Mouse (Mus musculus) cerebellum, postnatal 36 days (tissue): ENCODE measurements around the gene Ddx19b.
A peak's percentile ranks its signal among the peaks of the same experiment; 100 is the strongest.
"Not testable (repeated sequence)": the region's sequence is repeated elsewhere in the genome, so short reads cannot be mapped to it uniquely, and the experiment has no call there.

ENCODE experiments used
- DNase-seq, 2 experiments: peaks; one replicate each; pipeline ENCODE4 v3.0.0; 2021 to 2022; ENCODE audit warnings: mixed read lengths in 2 of 2

Gene Ddx19b

GRCm38 (mm10) chr8:111031572-111031971 lies at the start of gene Ddx19b:
TSS of gene Ddx19b (minus strand) at chr8:111031751.
- no peak for DNase-seq

DNA sequence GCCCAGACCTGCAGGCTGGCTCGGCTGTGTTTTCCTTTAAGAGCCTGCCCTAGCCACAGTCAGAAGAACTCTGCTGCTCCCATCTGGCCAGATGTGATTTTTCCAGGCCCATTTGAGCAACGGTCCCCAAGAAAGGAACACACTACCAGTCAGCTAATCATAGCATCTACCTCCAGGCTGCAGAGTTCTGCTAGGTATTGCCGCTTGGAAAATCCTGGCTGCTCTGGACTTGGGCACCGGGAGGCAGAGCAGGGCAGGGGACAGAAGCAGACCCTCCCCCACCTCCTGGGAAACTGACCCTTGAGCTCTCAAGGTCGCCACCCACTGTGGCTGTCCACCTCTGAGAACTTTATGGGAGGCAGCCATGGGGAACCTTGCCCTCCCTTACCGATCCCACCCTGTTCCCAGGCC lies 48.3 kb upstream of the Ddx19b start:
- DNase-seq = no peak

- no peak for DNase-seq
Measured at GRCm38 (mm10) chr8:111079461-111079860, 47.9 kb upstream of the Ddx19b start.

- no peak for DNase-seq
Measured at GRCm38 (mm10) chr8:111075926-111076325, 44.4 kb upstream of the Ddx19b start.

DNA sequence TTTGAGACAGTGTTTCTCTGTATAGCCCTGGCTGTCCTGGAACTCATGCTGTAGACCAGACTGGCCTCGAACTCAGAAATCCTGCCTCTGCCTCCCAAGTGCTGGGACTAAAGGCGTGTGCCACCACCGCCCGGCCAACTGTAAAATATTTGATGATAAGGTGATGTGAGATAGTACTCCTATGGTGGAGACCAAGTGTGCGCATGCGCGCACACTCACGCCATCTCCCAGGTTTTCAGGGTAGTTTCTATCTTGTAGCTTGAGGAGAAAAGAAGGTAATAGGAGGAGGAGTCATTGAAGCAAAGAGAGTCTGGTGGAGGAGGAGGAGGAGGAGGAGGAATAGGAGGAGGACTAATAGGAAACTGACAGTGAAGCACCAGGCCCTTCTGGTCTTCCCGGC lies 37.1 kb upstream of the Ddx19b start:
- DNase-seq = not testable (repeated sequence)

GRCm38 (mm10) chr8:111067439-111067838 lies 35.9 kb upstream of the Ddx19b start:
- no peak for DNase-seq

DNA sequence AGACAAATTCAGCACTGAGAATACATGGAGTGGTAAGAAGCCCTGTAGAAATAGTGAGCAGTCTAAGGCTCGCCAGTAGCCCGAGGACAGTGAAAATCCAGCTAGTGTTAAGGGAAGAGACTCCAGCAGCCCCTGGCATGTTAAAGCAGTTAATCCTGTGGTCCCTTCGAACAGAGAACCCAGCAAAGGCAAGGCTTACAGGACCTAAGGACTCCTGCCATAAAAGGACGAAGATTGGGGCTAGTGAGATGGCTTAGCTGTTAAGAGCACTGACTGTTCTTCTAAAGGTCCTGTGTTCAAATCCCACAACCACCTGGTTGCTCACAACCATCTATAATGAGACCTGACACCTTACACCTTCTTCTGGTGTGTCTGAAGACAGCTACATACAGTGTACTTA lies 34.8 kb upstream of the Ddx19b start:
- DNase-seq = no peak

DNA sequence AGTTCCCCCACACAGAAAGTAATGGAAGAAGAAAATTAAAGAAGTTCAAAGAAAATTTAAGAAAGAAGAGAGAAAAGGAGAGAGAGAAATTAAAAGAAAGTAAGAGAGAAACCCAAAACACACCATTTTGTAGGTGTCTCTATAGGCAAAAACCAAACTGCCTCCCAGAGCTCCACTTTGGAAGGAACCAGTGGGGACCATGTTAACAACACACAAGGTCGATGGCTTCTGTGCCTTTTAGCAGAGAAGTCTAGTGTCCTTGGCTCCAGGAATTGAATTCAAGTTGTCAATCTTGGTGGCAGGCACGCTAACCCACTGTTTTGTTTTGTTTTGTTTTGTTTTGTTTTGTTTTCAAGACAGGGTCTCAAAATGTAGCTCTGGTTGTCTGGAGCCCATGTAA lies 31.3 kb upstream of the Ddx19b start:
- DNase-seq = no peak

DNA sequence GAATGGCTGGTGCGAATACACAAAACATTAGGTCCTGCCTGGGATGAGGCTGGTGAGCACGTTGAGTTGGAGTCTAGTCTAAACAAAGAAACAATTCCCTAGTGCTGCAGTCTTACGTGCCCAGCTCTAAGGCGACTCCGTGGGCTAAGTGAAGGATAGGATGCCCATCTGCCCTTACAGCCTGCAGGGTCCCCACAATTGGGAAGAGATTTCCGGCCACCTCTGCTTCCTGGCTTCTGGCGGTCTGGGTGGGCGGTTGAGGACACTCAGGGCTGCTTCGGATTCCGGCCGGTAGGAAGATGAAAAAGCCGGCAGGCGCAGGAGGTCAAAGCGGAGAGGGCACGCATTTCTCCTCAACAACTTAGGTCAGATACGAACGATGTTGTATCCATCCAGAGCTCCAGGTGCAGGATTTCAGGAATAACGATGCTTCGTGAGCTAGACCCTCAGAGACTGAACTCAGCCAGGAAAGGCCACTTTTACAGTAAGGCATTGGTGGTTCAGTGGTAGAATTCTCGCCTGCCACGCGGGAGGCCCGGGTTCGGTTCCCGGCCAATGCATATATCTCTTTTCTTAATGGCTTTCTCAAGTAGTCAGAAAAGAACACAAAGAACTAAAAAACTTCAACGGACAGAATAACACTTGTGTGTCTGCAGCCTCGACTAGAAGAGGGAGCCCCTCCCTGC lies 30.7 kb upstream of the Ddx19b start:
- peak; percentile 91 to 99 for DNase-seq

GRCm38 (mm10) chr8:111061688-111062071 lies 30.1 kb upstream of the Ddx19b start:
- peak in 1 of 2 experiments; percentile 22 for DNase-seq

GRCm38 (mm10) chr8:111058946-111059572 lies 27.5 kb upstream of the Ddx19b start:
- no peak for DNase-seq

- DNase-seq = peak; percentile 49 to 57
Measured at GRCm38 (mm10) chr8:111056691-111057293, 25.2 kb upstream of the Ddx19b start.

DNA sequence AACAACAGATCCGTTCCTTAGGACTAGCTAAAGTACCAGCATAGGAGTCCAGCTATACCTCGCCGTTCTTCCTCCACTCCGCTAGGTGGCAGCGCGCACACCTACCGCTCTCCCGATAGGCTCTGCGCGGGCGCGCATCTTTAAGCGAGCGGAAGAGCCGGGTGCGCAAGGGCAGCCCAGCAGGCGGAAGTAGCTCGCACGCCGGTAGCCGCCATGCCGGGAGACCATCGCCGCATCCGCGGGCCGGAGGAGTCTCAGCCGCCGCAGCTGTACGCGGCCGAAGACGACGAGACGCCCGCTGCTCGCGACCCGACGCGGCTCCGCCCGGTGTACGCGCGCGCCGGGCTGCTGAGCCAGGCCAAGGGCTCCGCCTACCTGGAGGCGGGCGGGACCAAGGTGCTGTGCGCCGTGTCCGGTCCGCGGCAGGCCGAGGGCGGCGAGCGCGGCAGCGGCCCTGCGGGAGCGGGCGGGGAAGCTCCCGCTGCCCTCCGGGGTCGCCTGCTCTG lies 24.7 kb upstream of the Ddx19b start, which contains the start of gene Exosc6:
TSS of gene Exosc6 (plus strand) at position 182 of the 506 bp plus-strand sequence.
- DNase-seq = peak; percentile 91 to 92

GRCm38 (mm10) chr8:111055661-111056060 lies 24.1 kb upstream of the Ddx19b start:
- DNase-seq = no peak

GRCm38 (mm10) chr8:111055031-111055634 lies 23.6 kb upstream of the Ddx19b start:
- DNase-seq = no peak

- no peak for DNase-seq
Measured at GRCm38 (mm10) chr8:111053827-111054518, 22.4 kb upstream of the Ddx19b start.

DNA sequence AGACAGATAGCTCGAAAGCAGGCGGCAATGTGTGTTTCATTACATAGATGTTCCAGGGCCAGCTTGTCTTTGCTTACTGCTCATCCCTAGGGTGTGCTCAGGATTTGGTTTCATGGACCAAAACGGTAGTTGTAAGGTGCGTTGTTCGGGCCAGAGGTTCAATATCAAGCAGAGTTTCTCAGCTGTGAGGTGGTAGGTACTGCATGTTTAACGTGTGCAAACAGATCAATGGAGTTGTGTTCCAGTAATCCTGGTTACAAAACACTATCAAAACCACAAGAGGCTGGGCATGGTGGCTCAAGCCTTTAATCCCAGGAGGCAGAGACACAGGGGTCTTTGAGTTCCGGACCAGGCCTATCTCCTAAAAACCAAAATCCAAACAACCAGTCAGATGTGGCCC lies 17.6 kb upstream of the Ddx19b start:
- no peak for DNase-seq

DNA sequence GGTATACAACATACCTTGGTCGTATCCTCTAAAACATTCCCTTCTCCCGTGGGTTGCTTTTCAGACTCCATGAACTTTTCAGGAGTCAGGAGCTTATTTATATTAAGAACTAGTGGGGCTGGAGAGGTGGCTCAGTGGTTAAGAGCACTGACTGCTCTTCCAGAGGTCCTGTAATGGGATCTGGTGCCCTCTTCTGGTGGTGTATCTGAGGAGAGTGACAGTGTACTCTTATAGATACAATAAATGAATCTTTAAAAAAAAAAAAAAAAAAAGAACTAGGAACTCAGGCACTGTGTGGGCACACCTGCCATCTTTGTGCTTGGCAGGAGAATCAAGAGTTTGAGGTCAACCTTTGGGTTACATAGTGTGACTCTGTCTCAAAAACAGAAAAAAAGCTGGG lies 17.1 kb upstream of the Ddx19b start:
- no peak for DNase-seq

DNA sequence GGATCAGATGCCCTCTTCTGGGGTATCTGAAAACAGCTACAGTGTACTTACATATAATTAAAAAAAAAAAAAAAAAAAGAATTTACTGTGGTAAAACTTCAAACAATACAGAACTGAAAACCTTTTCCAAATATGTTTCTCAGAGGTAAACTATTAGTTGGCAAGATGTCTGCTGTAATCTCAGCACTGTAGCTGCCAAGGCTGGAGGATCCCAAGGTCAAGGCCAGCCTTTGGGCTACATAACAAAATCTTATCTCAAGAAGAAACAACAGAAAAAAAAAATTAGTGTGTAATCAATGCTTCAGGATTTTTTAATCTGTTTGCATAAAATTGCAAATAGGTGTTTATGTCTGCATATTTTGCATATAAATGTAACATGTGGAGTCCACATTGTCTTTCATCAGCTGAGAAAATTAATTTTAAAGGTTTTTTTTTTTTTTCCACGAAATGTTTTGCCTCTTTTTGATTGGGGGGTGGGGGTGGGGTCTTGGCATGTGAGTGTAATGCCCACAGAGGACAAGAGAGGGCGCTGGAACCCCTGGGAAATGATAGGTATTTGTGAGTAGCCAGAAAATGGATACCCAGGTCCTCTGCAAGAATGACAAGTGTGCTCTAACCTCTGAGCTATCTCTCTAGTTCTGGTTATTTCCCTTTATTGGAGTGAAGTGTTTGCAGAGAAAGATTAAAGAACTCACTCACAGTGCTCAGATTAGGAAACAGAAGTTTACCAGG lies 12.6 kb upstream of the Ddx19b start:
- DNase-seq = no peak

DNA sequence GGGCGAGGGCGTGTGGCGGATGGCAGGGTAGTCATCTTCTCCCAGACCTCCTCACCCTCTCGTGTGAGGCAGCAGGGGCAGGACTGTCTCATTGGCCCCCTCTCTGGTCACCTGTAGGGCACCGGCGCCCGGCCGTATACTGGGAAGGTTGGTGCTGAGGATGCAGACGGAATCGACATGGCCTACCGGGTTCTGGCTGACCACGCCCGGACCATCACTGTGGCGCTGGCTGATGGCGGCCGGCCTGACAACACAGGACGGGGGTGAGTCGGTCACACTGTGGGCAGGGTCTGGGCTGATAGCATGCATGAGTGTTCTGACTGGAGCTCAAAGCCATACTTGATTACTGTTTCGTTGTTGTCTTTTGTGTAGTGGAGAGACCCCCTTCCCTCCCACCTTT lies 11.0 kb upstream of the Ddx19b start:
- no peak for DNase-seq

DNA sequence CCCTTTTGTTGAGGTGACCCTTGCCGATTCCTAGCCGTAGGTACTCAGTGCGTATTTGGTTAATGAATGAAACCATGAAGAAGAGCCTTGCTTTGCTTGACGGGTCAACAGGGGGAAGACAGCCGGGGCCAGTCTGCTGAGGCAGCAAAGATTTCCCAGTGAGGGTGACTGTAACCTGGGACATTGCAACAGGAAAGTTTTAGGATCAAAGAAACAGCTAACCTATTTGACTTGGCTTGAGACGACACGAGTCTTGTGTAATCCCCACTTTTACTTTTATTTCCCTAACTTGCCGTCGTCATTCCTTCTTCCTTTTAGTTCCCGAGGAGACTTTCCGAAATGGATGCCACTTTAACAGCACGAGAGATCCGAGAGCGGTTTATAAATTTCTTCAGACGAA lies 5.0 kb upstream of the Ddx19b start:
- no peak for DNase-seq

- DNase-seq = peak; percentile 38 to 45
Measured at GRCm38 (mm10) chr8:111034276-111034675, 2.7 kb upstream of the Ddx19b start.
